14 mouse cellular contexts compared by ENCODE assay signal in the genomic region with DNA sequence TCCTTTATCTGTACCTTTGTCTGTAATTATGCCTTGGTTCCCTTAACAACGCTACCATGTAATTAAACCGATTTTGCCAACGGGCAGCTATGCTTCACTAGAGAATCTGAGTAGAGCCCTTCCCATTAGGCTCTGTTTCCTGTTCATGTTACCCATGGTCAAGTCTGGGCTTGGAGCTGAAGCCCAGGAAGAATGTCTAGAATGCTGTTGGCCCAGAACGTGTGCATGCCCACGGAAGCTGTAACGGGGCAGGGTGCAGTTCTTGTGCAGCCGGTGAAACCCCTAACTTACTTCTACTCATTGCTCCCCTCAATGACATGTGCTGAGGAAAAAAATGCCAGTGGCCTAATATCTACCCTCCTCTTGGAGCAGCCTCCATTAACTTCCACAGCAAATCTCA. TPM values are rescaled to one million over a fixed set of nuclear protein-coding genes. Genes with fewer than 3 reads are reported as not detected.
DNase-seq lines count a peak whose midpoint lies in the region; ATAC-seq and TF ChIP-seq lines count a peak whose summit lies in the region.
"Had no signal": no experiment of that assay in that cellular context is flagged by ENCODE, and none has a peak within 500 bp of the region (broad histone marks: within the 10 kb centered on the region; RNA-seq: fewer than 3 reads in every experiment).

No protein-coding gene starts in this region.

- no peak overlapping the region for H3K4me2 ChIP-seq in kidney, embryonic 14.5 days (replicated peaks; ENCODE audit: low read depth, low read length)
- H3K4me2 ChIP-seq in forebrain, embryonic 14.5 days (ENCODE audit: low read length): peak overlapping the region; percentile 78
- H3K4me2 ChIP-seq in midbrain, embryonic 13.5 days (replicated peaks): peak overlapping the region; percentile 81
- no peak overlapping the region for H3K4me2 ChIP-seq in intestine, postnatal 0 days (replicated peaks; ENCODE audit: low read depth)

- H3K9me3 ChIP-seq in kidney, embryonic 14.5 days (ENCODE audit: control insufficient read depth, low read length): no peaks in the 10 kb centered on the region
- H3K9me3 ChIP-seq in forebrain, embryonic 14.5 days (replicated peaks; ENCODE audit: control insufficient read depth, low read length): no peaks in the 10 kb centered on the region
- no peaks in the 10 kb centered on the region for H3K9me3 ChIP-seq in midbrain, embryonic 13.5 days
- H3K9me3 ChIP-seq in intestine, postnatal 0 days (ENCODE audit: control insufficient read depth): no peaks in the 10 kb centered on the region
- H3K9me3 ChIP-seq: limb, embryonic 12.5 days had no signal

- H3K4me1 ChIP-seq in kidney, adult 2 months (ENCODE audit: control insufficient read depth, insufficient read depth, low read length): peaks cover 7% of the 10 kb centered on the region; the same call in 1 of the 2 replicates
- H3K4me1 ChIP-seq in kidney, embryonic 14.5 days (ENCODE audit: control insufficient read depth, insufficient read depth, low read length): peaks cover 24% of the 10 kb centered on the region; the same call in 1 of the 2 replicates
- peaks cover 16% of the 10 kb centered on the region for H3K4me1 ChIP-seq in forebrain, embryonic 14.5 days (ENCODE audit: control insufficient read depth, insufficient read depth, low read length)
- H3K4me1 ChIP-seq in midbrain, embryonic 13.5 days (replicated peaks): peaks cover 27% of the 10 kb centered on the region
- H3K4me1 ChIP-seq in intestine, postnatal 0 days (replicated peaks; ENCODE audit: control insufficient read depth, insufficient read depth, low read length): peaks cover 4% of the 10 kb centered on the region; the same call in 1 of the 2 replicates

- H3K9ac ChIP-seq in kidney, embryonic 14.5 days (ENCODE audit: low read depth, low read length): no peak overlapping the region
- no peak overlapping the region for H3K9ac ChIP-seq in forebrain, embryonic 14.5 days (ENCODE audit: low read length)
- H3K9ac ChIP-seq in midbrain, embryonic 13.5 days (replicated peaks): no peak overlapping the region
- H3K9ac ChIP-seq in intestine, postnatal 0 days (ENCODE audit: low read depth, low read length): no peak overlapping the region
- H3K9ac ChIP-seq: limb, embryonic 12.5 days; liver, postnatal 0 days had no signal

- no peak overlapping the region for H3K4me3 ChIP-seq in kidney, adult 2 months (ENCODE audit: insufficient read depth, low read depth, low read length)
- no peak overlapping the region for H3K4me3 ChIP-seq in kidney, embryonic 14.5 days (ENCODE audit: low read length)
- H3K4me3 ChIP-seq in forebrain, embryonic 14.5 days (ENCODE audit: low read depth, low read length): no peak overlapping the region
- no peak overlapping the region for H3K4me3 ChIP-seq in midbrain, embryonic 13.5 days (replicated peaks)
- H3K4me3 ChIP-seq in intestine, postnatal 0 days (ENCODE audit: low read depth, low read length): no peak overlapping the region
- H3K4me3 ChIP-seq: limb, embryonic 12.5 days had no signal

- TF ChIP-seq CTCF in kidney, adult 2 months (conservative IDR thresholded peaks at IDR 0.05; ENCODE audit: insufficient read depth, insufficient read length, low read depth, low read length): no peak
- no peak for TF ChIP-seq CTCF in brain, embryonic 14.5 days (IDR thresholded peaks at IDR 0.05; ENCODE audit: borderline replicate concordance, extremely low read depth, insufficient read depth, insufficient read length)
- no peak for TF ChIP-seq CTCF in intestine, postnatal 0 days (IDR thresholded peaks at IDR 0.05; ENCODE audit: low read depth)

- no peak for TF ChIP-seq POLR2A in kidney, adult 2 months (IDR thresholded peaks at IDR 0.05; ENCODE audit: low read depth, low read length)
- no peak for TF ChIP-seq POLR2A in brain, embryonic 14.5 days (IDR thresholded peaks at IDR 0.05; ENCODE audit: borderline replicate concordance, extremely low read depth, insufficient read depth, insufficient read length, poor library complexity, severe bottlenecking)

- WGBS in kidney, adult 2 months: 65% methylated on average over 7 of the region's 7 CpGs
- WGBS in kidney, embryonic 14.5 days: 73% methylated on average over 7 of the region's 7 CpGs
- 63% methylated on average over 7 of the region's 7 CpGs for WGBS in forebrain, embryonic 14.5 days
- WGBS in midbrain, embryonic 13.5 days: 88% methylated on average over 7 of the region's 7 CpGs
- whole genome bisulfite sequencing in intestine, postnatal 0 days: 80% methylated on average over 7 of the region's 7 CpGs

- no peaks in the 10 kb centered on the region for H3K36me3 ChIP-seq in kidney, adult 2 months (ENCODE audit: control insufficient read depth, insufficient read depth, low read length)
- no peaks in the 10 kb centered on the region for H3K36me3 ChIP-seq in kidney, embryonic 14.5 days (ENCODE audit: control insufficient read depth, insufficient read depth, low read length)
- no peaks in the 10 kb centered on the region for H3K36me3 ChIP-seq in forebrain, embryonic 14.5 days (ENCODE audit: control insufficient read depth, insufficient read depth, low read length)
- peaks cover 12% of the 10 kb centered on the region; the same call in 1 of the 2 replicates for H3K36me3 ChIP-seq in midbrain, embryonic 13.5 days
- H3K36me3 ChIP-seq in intestine, postnatal 0 days (ENCODE audit: control insufficient read depth, insufficient read depth): no peaks in the 10 kb centered on the region
- H3K36me3 ChIP-seq: limb, embryonic 12.5 days had no signal

- no peaks in the 10 kb centered on the region for H3K27me3 ChIP-seq in kidney, adult 2 months (replicated peaks; ENCODE audit: control insufficient read depth, insufficient read depth, low read length)
- no peaks in the 10 kb centered on the region for H3K27me3 ChIP-seq in kidney, embryonic 14.5 days (ENCODE audit: control insufficient read depth, insufficient read depth, low read length)
- H3K27me3 ChIP-seq in forebrain, embryonic 14.5 days (replicated peaks; ENCODE audit: control insufficient read depth, insufficient read depth, low read length): no peaks in the 10 kb centered on the region
- H3K27me3 ChIP-seq in midbrain, embryonic 13.5 days: no peaks in the 10 kb centered on the region
- peaks cover 24% of the 10 kb centered on the region for H3K27me3 ChIP-seq in intestine, postnatal 0 days (replicated peaks; ENCODE audit: control insufficient read depth, insufficient read depth, low read length)
- H3K27me3 ChIP-seq: limb, embryonic 12.5 days had no signal

- ATAC-seq in kidney, embryonic 14.5 days (ENCODE audit: low FRiP score, low TSS enrichment): no peak
- no peak for ATAC-seq in forebrain, embryonic 14.5 days
- ATAC-seq in midbrain, embryonic 13.5 days: no peak
- no peak for ATAC-seq in intestine, postnatal 0 days
- ATAC-seq: activated CD4-positive, CD25-positive, alpha-beta regulatory T cell, adult 4 months; intestine, embryonic 16.5 days; liver, postnatal 0 days had no signal

- peak; percentile 15 for DNase-seq in kidney, adult 2 months
- DNase-seq in brain, embryonic 14.5 days (ENCODE audit: low read depth): peak; percentile 59
- peak; percentile 41 for DNase-seq in forebrain, embryonic 14.5 days (ENCODE audit: low spot score)
- DNase-seq in adrenal gland, postnatal 10 days: no peak
- DNase-seq in B cell, adult 2 months: no peak
- DNase-seq: cerebellum, adult 18-20 months; liver, postnatal 0 days; thymus, postnatal 14 days had no signal

- no peak overlapping the region for H3K27ac ChIP-seq in kidney, adult 2 months (ENCODE audit: insufficient read depth, low read depth, low read length)
- H3K27ac ChIP-seq in kidney, embryonic 14.5 days (ENCODE audit: low read depth, low read length): no peak overlapping the region
- H3K27ac ChIP-seq in forebrain, embryonic 14.5 days (ENCODE audit: low read depth, low read length): no peak overlapping the region
- H3K27ac ChIP-seq in midbrain, embryonic 13.5 days: no peak overlapping the region
- H3K27ac ChIP-seq in intestine, postnatal 0 days (ENCODE audit: low read depth, low read length): no peak overlapping the region

RNA-seq across cellular contexts. Expression of gene Fjx1, which starts 4.5 kb away (rescaled TPM):
- polyA plus RNA-seq in kidney, adult 2 months (2012; rRNA removed): 3.4 and 3.7 TPM in 2 replicates
- 7.8 and 9.9 TPM in 2 replicates for polyA plus RNA-seq in kidney, embryonic 14.5 days (2014; fragmentation: Nextera tagmentation; extraction: Ambion mirVana)
- polyA plus RNA-seq in brain, embryonic 14.5 days (2012; rRNA removed): 59.1 and 67.1 TPM in 2 replicates
- polyA plus RNA-seq in forebrain, embryonic 14.5 days (2014; fragmentation: Nextera tagmentation; extraction: Ambion mirVana): 21.7 and 25.0 TPM in 2 replicates
- 25.2 and 36.7 TPM in 2 replicates for polyA plus RNA-seq in midbrain, embryonic 13.5 days (2015; fragmentation: Nextera tagmentation; extraction: Ambion mirVana)
- total RNA-seq in adrenal gland, postnatal 10 days (2021): 1 to 10 TPM; 1.9 to 2.0 TPM
- 3.8 TPM in 2 replicates for polyA plus RNA-seq in intestine, postnatal 0 days (2015; fragmentation: Nextera tagmentation; extraction: Ambion mirVana)
- polyA plus RNA-seq: activated CD4-positive, CD25-positive, alpha-beta regulatory T cell, adult 4 months had no signal

RNA-seq across cellular contexts. Expression of gene Trim44, which starts 40.2 kb away (rescaled TPM):
- polyA plus RNA-seq in kidney, adult 2 months (2012; rRNA removed): 31.2 and 35.6 TPM in 2 replicates
- polyA plus RNA-seq in kidney, embryonic 14.5 days (2014; fragmentation: Nextera tagmentation; extraction: Ambion mirVana): 24.4 and 42.5 TPM in 2 replicates
- 76.9 and 110 TPM in 2 replicates for polyA plus RNA-seq in brain, embryonic 14.5 days (2012; rRNA removed)
- 29.8 and 34.6 TPM in 2 replicates for polyA plus RNA-seq in forebrain, embryonic 14.5 days (2014; fragmentation: Nextera tagmentation; extraction: Ambion mirVana)
- polyA plus RNA-seq in midbrain, embryonic 13.5 days (2015; fragmentation: Nextera tagmentation; extraction: Ambion mirVana): 45.6 and 49.7 TPM in 2 replicates
- 10 to 100 TPM; 58.0 to 64.2 TPM for total RNA-seq in adrenal gland, postnatal 10 days (2021)
- polyA plus RNA-seq in intestine, postnatal 0 days (2015; fragmentation: Nextera tagmentation; extraction: Ambion mirVana): 10.7 and 12.3 TPM in 2 replicates

Comparison
In these comparisons a context has a peak if more than half of its experiments do, and no peak if none do; other contexts are left out.
1. DNase-seq: peak in kidney, adult 2 months (single experiment), brain, embryonic 14.5 days (single experiment) and forebrain, embryonic 14.5 days (single experiment); none in adrenal gland, postnatal 10 days (single experiment) and B cell, adult 2 months (0 of 2).
2. H3K4me2 ChIP-seq: peak in forebrain, embryonic 14.5 days (single experiment) and midbrain, embryonic 13.5 days (single experiment); none in kidney, embryonic 14.5 days (single experiment) and intestine, postnatal 0 days (single experiment).